Mouse (Mus musculus): ENCODE measurements around the gene Large2. TPM values are rescaled to one million over a fixed set of nuclear protein-coding genes. Genes with fewer than 3 reads are reported as not detected.

Gene Large2
- total RNA-seq, 2 experiments from 2014 or later, result 0.72 to 1.0 TPM

- TF ChIP-seq CTCF (IDR thresholded peaks at IDR 0.05), result no peak
- no peak for DNase-seq (ENCODE audit: extremely low spot score in 1 of 2, low spot score in 2 of 2)
- no peak overlapping the region for H3K4me3 ChIP-seq
- no peak overlapping the region for H3K27ac ChIP-seq
- intact Hi-C loops (cut with DNase I), result no loop called here
Measured at GRCm38 (mm10) chr2:92316652-92317051, 58.0 kb downstream of the Large2 start.

Small RNAs within 50 kb of the gene (microRNA-seq; reads per million reads assigned to microRNA genes)
- 3.1 to 13.4 reads per million in 2 experiments for gene Mir7000

Other genes with a start within 250 kb of the Large2 start
- 10 to 100 TPM; 33.4 to 37.1 TPM for gene Pex16, start 193 bp downstream of the Large2 start, total RNA-seq (2021)
- 1 to 10 TPM; 5.3 TPM for gene 1700029I15Rik, start 7.7 kb upstream of the Large2 start, total RNA-seq (2021)
- 100 to 1,000 TPM; 340 to 364 TPM for gene Mapk8ip1, start 26.4 kb upstream of the Large2 start, total RNA-seq (2021)
- gene Cry2, start 59.2 kb upstream of the Large2 start, total RNA-seq (2021), result 100 to 1,000 TPM; 126 to 129 TPM
- gene Slc35c1, start 85.7 kb upstream of the Large2 start, total RNA-seq (2021), result 10 to 100 TPM; 16.1 to 16.9 TPM
- 100 to 1,000 TPM; 265 to 266 TPM for gene Chst1, start 224.8 kb upstream of the Large2 start, total RNA-seq (2021)

Measured in left cerebral cortex, adult 2 months (tissue).